Mouse (Mus musculus) thymus, adult 18-20 months (tissue): ENCODE measurements around the gene Epha5.

Source experiments
- DNase-seq, 2 experiments: peaks; one replicate each; pipeline ENCODE4 v3.0.0; 2022; ENCODE audit warnings: mixed read lengths in 2 of 2

Gene Epha5

DNA sequence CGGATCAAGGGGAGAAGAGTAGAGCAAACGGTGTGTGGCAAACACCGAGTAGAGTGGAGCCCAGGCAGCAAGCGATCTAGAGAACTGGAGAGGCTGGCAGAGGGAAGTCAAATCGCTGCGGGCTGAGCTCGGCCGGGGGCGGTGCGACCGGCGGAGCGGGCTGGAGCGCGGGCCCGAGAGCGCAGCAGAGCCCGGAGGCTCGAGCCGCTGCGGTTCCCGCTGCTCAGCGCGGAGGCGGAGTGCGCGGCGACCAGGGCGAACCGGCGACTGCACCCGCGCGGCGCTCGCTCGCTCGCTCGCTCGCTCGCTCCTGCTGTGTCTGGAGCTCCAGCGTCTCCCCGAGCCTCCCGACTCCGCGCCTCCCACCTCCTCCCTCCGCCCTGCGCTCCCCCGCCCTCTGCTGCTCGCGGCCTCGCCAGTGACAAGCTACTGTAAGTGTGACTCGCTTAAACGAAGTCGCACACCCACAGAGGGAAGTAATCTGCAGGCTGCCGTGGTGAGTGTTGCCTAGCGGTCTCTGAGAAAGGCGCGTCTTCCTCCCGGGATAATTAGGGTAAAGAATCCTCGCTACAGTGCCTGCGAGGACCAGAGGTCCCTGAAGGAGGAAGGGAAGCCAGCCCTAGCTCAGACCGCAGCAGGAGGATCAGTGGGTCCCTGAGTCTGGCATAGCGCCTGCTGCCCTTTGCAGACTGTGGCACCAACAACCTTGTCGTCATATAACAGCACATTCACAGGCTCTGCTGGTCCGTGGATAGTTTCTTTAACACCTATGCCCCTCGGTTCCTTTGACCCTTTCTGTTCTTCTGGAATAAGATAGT lies at the start of gene Epha5:
Gene Epha5, minus strand, starts transcription at position 321 of the 818 bp plus-strand sequence.
- DNase-seq: no peak

DNA sequence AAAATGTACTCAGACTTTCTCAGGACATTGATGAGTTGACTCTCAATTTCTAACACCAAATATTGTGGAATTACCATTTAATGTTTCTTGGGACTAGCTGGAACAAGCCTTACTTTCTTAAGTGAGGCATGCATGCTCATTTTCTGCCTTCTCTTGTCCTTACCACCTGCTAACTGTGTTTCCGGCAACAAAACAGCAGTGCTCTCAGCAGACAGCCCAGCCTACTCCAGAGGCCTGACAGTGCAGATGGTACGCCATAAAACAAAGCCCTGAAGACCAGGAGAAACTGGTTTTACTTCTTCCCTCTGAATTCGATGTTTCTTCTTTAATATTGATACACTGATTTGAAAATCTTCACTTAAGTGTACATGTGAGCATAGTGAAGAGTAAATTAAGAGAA lies 39.0 kb upstream of the Epha5 start:
- DNase-seq: no peak

DNA sequence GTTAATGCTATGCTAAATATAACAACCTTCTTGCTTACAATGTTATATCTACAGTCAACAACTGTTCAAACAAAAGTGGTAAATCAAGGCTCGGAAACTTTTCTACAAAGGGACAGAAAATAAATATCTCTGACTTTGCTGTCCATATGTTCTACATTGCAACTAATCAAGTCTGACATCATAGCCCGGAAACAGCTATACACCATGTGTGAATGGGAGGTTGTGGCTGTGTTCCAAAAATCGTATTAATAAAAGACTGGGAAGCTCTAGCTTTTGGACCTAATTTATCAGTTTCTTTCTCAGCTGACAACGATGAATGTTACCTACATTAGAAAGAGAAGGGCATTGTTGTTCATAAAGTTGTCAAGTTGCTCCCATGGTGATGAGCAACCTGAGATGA lies 37.5 kb upstream of the Epha5 start:
- no peak for DNase-seq

DNA sequence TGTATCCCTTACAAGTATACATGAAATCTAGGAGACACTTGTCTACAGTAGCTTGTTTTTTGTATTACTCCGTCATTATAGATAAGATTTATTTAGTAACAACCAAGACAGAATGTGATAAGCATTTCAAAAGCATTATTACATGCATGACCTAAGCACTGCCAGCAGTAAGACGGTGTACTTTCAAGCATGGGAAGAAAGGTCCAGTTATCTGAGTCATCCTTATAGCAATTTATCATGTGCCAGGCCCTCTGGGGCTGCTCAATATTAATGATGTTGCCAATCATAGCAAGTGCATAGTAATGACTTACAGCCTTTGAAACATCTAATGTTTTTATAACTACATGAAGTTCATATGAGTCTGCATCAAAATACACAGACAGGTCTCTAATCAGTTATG lies 36.7 kb upstream of the Epha5 start:
- no peak for DNase-seq

DNA sequence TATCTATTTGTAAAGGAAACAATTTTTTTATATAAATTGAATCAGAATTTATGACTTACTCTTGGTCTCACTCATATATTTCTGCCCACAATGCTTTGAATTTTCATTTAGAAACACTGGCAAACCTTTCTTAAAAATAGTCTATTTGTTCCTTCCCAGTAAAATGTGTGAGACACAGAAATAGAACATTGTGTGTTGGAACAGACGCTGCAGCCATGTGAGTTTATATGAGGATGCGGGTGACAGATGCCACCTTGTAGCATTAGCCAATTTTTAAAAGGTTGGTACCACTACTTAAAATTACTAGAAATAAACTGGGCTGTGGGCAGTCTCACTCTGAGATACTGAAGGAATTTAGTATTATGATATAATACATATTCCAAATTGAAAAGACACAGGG lies 23.1 kb upstream of the Epha5 start:
- DNase-seq: no peak

DNA sequence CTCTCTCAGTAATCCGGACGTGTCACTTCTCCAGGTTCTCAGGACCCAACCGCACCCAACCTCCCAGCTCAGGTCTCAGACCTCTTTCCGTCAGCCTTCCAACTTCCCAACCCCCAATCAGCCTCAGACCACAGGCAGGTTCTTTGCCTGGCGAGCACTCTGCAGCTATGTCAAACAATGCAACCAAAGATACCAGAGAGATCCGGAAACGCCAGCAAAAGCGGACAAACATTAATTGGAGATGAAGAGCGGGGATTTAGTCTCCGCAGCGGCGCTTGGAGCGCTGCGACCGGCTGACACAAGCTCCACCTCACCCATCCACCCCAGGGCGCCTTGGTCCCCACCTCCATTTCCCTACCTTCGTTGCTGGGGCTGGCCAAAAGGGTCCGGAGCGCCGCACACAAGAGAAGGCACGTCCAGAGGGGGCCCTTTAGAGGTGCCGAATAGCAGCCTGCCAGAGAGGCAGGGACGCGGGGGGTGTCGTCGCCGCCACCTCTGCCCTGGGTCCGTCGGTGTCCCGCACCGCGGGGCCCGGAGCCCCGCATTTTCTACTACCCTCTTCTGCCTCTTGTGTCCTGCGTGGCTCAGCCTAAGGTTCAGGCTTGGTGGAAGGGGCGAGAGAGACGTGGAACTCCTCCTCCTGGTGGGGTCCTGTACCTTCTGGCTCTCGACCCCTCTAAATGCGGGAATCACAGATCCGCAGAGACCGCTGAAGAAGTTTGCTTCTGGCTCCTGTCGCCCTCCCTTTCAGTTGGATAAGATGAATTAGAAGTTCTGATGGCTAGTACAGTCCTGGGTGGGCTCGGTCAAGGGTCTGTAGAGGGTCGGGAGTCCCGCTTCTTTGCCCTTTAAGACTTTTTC lies 991 bp downstream of the Epha5 start:
- DNase-seq: no peak

DNA sequence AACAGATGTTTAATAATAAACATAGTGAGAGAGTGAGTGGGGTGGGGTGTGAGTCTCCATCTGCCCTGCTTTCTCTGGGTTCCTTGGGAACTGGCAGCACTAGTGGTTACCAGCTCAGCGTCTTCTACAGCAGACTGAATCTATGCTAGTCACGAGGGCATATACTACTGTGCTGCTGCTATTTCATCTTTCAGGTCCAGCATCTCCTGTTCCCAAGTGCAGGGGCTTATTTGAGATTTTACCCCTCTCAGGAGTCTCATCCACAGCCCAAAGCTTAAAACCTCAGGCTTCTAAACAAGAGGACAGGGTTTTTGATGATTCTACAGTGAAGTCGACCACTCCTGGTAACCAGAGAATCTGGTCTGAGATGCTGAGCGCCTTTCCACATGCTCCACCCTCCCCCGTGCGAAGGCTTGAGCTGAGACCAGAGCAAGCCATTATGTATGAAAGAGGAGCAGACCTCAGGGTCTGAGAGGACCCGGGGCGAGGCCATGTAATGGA lies 2.2 kb downstream of the Epha5 start:
- no peak for DNase-seq

DNA sequence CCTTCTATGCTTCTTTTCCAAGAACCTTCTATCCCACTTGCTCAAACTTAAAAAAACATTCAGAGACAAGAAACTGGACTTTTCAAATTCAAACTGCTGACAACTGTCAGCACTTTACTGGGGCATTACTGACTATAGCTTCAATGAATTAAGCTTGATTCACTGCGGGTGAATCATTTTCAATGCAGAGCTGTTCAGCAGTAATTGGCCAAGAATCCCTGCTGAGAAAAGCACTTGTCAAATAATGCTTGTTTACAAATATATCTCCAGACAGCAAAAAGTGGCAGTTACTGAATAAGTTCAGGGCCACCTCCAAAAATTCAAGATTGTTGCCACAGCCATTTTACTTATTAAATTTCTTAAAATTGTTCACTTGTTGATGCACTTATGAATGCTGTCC lies 4.2 kb downstream of the Epha5 start:
- no peak for DNase-seq

DNA sequence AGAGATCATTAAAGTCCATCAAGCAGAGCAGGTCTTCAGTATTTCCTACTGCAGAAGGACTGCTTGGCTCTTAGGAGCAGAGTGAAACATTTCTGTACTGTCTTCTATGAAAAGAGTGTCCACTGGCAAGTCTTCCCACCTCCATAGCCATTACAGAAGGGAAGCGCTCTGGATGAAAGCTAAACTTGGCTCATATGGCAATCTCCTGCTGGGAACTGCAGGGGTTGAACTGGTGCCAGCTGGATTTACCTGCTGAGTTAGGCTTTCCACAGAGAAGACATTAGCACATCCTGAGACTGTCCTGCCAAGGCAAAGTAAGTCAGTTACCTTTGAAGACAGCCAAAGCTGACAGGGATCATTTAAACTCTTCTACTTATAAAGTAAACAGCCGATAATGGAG lies 8.8 kb downstream of the Epha5 start:
- DNase-seq: no peak

DNA sequence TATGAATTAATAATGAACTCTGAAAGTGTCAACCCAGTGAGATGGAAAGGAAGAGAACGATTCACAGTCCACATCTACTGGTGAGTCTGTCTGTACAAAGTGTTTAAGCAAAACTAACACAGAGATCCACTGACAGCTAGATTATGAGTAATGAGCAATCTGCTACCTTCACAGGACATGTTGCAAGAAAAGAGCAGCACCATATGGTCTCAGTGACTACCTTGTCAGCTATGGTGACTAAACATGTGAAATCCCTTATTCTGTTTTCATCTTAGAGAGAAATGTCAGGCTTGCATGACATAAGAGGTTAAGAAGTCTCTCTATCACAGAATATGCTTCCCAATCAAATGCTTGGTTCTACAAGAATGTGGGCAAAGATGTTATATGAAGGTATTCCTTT lies 20.1 kb downstream of the Epha5 start:
- DNase-seq: no peak

DNA sequence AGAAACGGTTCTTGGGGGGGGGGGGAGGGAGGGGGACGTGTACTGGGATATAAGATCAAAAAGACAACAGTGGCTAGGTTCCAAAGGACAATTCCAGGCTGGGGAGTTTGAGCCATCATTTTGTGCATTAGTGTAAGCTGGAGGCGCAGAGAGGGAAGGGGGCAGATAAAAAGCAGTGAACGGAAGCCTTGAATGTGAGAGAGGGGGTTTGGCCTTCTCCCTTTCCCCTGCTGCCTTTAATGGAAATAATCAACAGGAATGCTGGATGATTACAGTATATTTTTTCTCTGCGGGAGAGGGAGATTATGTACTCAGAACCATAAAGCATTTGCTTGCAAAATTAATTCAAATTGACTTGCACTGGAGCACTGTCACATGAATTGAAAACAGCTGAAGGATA lies 51.8 kb downstream of the Epha5 start:
- DNase-seq: no peak

DNA sequence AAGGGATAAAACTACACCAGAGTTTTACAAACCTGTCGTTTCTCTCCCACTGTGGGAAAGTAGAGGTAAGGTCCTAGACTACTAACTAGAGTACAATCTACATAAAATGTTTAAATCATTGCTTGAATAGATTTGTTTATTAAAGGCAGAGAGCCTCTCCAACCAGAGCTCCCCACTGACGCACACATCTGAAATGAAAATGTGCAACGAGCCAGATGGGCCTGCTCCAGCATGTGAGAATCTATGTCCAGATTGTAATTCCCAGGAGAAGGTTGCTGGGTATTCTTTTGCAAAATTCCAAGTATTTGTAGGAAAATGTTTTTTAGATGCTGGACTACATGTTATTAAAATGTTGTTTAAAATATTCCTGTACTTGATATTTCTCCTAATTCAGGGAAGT lies 57.8 kb downstream of the Epha5 start:
- DNase-seq: no peak

DNA sequence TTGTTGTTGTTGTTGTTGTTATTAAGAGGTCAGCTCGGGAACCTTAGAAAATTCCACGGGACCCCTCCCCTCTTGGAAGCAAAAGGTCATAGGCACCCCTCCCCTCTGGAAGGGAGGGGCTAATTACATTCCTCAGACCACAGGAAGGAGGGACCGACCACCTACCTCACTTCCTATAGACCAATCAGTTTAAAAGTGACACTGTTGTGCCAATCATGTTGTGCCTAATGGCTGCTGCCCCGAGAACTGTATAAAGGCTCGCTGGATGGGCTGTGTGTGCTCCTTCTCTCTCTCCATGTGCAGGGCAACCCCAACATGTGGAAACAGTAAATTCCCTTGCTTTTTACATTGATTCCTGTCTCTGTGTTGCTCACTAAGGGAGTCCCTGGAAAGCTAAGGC lies 64.1 kb downstream of the Epha5 start:
- no peak for DNase-seq

DNA sequence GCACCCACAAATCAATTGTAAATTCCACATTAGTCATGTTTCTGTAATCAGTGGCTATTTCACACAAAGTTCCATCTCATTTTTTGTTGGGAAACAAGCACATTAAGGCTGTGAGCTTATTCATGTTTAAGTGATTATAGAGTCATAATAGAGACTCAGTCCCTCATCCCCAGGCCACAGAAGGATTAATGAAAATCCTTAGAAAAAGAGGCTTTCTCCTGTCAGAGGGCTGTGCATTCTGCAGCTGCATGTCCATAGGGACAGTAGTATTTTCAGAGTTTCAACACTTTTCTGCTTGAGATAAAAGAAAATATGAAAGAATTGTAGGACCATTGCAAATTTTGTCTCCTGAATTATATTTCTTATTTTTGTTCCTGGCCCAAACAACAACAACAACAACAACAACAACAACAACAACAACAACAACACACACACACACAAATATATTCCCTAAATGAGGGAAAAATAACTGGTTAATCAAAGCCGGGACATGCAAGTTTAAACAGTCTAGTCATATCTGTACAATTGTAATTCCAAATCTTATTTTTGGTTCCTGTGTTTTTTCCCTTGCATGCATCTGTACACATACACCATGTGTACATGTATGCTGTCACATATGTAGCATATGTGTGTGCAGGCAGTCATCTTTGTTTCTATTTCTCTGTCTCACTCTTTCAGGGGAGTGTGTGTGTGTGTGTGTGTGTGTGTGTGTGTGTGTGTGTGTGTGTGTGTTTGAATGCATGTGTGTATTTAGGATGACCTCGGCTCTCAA lies 70.3 kb downstream of the Epha5 start:
- DNase-seq: no peak

DNA sequence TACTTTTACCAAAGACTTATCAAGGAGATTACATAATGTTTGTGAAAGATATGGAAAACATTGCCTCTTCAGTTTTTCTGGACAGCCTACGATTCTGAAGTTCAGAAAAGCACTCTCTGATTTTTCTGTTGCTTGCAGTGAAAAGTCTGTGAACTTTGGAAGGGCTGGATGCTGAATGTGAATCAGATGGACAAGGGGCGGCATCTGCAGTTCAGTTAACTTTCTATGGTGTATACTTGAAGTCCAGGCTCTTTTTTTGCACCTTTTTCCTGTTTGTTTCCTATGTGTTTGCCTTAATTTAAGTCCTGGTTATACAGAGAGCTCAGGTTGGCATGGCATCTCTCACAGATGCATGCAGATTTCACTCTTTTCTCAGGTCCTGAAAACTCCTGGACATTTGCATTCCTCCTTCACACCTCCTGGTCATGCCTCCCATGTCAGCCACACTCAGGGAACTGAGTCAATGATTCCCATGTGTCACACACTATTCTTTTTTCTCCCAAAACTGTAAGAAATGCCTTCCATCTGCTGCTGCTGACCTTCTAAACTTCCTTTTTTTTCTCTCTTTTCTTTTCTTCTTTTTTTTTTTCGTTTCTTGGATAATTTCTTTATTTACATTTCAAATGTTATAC lies 81.2 kb downstream of the Epha5 start:
- no peak for DNase-seq

DNA sequence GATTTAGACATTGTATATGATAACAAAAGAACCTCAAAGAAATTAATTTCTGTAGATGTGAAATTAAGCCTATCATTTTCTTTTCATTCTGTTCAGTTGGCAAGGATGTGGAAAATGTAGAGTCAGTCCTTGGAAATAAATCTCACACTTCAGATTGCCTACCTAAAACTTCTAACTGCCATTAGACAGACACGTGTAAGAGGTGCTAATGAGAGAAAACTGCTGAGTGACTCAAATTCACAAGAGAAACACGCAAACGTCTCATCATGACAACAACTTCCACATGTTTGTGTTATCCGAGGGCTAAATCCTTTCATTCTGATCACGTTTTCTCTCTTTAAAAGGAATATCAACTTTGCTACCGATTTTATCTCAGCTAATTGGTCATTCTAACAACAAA lies 82.7 kb downstream of the Epha5 start:
- DNase-seq: no peak

DNA sequence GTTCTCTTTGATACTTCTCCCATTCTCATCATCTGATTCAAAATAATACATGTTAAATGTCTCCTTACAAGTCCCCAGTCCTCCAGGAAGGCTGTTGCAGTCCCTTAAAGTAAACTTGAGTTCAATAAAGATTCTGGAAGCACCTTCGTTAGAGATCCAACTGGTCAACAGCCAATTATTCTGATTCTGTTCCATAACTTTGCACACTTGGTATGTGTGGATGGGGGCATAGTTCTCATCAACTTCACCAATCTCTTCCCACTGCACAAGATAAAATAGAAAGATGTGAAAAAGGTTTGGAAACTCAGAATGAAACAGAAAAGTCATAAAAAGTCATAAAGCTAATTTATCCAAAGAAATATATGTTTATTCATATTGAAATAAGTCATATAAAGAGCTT lies 85.6 kb downstream of the Epha5 start:
- DNase-seq: no peak

DNA sequence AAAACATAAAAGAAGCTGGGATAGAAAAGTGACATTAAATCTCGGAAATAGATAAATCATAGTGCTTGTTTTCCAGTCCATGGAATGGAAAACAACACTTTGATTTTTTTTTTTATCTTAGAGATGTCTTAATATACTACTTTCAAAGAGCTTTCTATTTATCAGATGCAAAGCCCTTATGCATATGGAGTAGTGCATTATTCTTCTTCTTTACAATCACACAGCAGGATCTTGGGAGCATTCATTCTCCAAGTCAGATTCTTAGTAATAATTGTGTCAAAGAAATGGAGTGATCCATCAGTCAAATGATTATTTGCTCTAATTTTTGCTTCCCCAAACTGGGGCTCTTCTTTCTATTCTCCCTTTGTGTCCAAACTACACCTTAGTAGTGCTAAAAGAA lies 96.6 kb downstream of the Epha5 start:
- DNase-seq: no peak

DNA sequence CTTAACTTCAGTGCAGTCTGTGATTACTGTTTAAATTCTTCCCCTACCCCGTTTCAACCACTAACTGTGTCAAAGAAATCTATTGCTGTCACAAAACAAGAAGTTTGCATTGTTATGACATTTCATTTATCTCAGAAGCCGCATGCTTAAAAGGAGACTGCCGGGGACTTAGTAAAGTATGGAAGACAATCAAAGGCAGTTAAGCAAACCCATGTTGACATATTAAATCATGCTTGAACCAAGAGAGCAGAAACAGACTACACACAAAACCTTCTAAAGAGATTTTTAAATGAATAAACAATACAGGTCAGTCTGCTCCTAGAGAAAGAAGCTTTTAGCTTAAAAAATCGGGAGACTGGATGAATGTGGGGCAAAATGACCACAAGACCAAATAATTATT lies 97.0 kb downstream of the Epha5 start:
- DNase-seq: no peak

DNA sequence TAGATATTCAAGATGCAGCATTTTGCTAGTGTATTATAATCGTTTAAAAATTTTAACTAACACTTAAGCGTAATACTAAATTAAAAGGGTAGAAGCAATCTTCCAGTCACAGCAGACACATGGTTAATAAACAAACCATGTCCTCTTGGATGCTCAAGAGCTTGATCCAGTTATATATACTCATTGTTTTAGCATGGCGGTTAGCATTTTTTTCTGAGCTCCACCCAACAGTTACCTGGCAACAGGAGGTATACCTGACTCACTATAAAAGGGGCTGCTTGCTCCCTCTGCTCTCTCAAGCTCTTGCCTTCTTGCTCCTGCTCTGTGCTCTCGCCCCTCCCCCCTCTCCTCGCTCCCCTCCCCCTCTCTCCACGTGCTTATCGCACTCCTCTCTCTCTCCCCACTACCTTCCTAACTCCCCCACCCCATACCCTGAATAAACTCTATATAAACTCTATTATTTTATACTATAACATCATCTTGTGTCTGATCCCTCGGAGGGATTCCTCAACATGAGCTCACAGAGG lies 98.3 kb downstream of the Epha5 start:
- DNase-seq: no peak

DNA sequence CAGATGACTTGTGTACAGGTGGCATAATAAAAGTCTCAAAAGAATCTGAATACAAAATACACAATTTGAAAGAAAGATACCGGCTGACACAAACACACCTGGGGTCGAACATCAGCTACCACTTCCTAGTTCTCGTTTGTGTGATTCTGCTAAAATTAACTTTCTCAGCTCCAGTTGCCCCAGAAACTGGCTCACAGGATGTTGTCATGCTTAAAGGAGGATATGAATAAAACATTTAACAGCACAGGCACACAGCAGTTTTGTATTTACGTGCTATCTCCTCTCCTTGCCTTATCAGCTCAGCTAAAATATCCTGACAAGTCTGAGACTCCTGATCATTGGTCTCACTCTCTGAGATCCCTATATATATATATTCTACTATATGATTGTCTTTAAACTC lies 99.3 kb downstream of the Epha5 start:
- DNase-seq: no peak

DNA sequence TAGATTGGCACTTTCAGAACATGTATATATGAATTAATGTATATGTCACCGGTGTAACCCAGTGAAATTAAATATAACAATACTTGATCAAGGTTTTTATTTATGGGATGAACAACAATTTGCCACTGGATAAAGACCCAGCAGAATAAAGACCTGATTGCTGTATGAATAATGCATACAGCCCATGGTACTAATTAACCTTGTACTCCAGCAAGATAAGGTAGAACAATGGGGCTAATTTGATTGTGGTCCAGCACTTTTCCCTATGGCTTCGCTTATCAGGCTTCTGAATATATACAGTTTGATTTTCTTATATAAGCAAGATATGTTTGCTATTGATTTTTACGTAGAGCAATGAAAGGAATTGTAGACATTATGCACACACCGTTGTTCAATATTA lies 103.6 kb downstream of the Epha5 start:
- no peak for DNase-seq
